ENCODE assay signal across 22 mouse cellular contexts in the genomic region with DNA sequence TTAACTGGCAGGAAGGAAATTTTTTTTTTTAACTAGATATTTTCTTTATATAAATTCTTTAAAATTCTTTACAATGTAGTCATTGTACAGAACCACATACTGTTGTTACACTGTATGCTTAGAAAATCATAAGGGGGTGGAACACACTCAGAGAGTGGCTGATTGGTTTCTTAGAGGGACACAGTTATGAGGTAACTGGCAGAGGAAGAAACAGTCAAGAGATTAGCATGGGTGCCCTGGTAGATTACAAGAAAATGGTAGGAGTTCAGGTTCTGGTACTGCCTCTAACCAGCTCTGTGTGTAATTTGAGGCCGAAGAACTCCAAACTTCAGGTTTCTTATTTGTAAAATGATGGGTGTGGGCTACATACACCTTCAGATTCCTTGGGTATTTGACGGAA. TPM values are rescaled to one million over a fixed set of nuclear protein-coding genes. Genes with fewer than 3 reads are reported as not detected.
A peak's percentile ranks its signal among the peaks of the same experiment; 100 is the strongest.
DNase-seq lines count a peak whose midpoint lies in the region; ATAC-seq and TF ChIP-seq lines count a peak whose summit lies in the region.
"Had no signal": no experiment of that assay in that cellular context is flagged by ENCODE, and none has a peak within 500 bp of the region (broad histone marks: within the 10 kb centered on the region; RNA-seq: fewer than 3 reads in every experiment).

No protein-coding gene starts in this region.

- no peak for TF ChIP-seq CTCF in liver, postnatal 0 days (IDR thresholded peaks at IDR 0.05; ENCODE audit: low read depth)

- TF ChIP-seq EP300 in liver, postnatal 0 days (IDR thresholded peaks at IDR 0.05; ENCODE audit: low read depth): no peak

- DNase-seq in kidney, postnatal 14 days: no peak
- peak; percentile 68 for DNase-seq in MEL-GATA-1-ER (ENCODE audit: extremely low read depth, low read depth)
- DNase-seq in liver, postnatal 0 days: no peak
- no peak for DNase-seq in ovary, adult 18-20 months (ENCODE audit: low spot score)
- DNase-seq in left cerebral cortex, postnatal 14 days (ENCODE audit: low spot score in 2 of 2): no peak
- DNase-seq: cerebellum, adult 9-11 months; forebrain, postnatal 0 days; gastrocnemius, postnatal 25 days; kidney, postnatal 4 days; layer of hippocampus, postnatal 36 days; lung, adult 2 months; right cerebral cortex, adult 18-20 months; spleen, adult 18-20 months; thymus, postnatal 25 days had no signal

- WGBS in kidney, embryonic 15.5 days: 91% methylated on average over 2 of the region's 2 CpGs
- WGBS in intestine, embryonic 16.5 days: 88% methylated on average over 2 of the region's 2 CpGs
- WGBS in liver, postnatal 0 days (ENCODE audit: insufficient replicate concordance): 69% methylated on average over 2 of the region's 2 CpGs

- intact Hi-C loops in left cerebral cortex, postnatal 14 days (cut with DNase I): no loop called here

- no peaks in the 10 kb centered on the region for H3K9me3 ChIP-seq in kidney, embryonic 15.5 days (replicated peaks)
- no peaks in the 10 kb centered on the region for H3K9me3 ChIP-seq in intestine, embryonic 16.5 days (ENCODE audit: control insufficient read depth, low read length)
- H3K9me3 ChIP-seq in liver, postnatal 0 days (ENCODE audit: low read length): no peaks in the 10 kb centered on the region
- H3K9me3 ChIP-seq: heart, embryonic 15.5 days; midbrain, embryonic 10.5 days; neural tube, embryonic 15.5 days; stomach, embryonic 15.5 days had no signal

- ATAC-seq in kidney, embryonic 15.5 days (replicated peaks; ENCODE audit: low FRiP score): no peak
- ATAC-seq in intestine, embryonic 16.5 days: no peak
- no peak for ATAC-seq in liver, postnatal 0 days
- ATAC-seq: CD4-positive, CD25-positive, alpha-beta regulatory T cell, adult 4 months; forebrain, postnatal 0 days; inflammation-experienced regulatory T-cells, adult 6 months had no signal

- H3K36me3 ChIP-seq in kidney, embryonic 15.5 days: peaks cover 27% of the 10 kb centered on the region
- H3K36me3 ChIP-seq in intestine, embryonic 16.5 days (ENCODE audit: control insufficient read depth, insufficient read depth, low read length): no peaks in the 10 kb centered on the region
- peaks cover 21% of the 10 kb centered on the region for H3K36me3 ChIP-seq in liver, postnatal 0 days (replicated peaks; ENCODE audit: insufficient read depth, low read length)
- H3K36me3 ChIP-seq: neural tube, embryonic 15.5 days; stomach, embryonic 15.5 days had no signal

- no peak overlapping the region for H3K4me2 ChIP-seq in kidney, embryonic 15.5 days
- H3K4me2 ChIP-seq in intestine, embryonic 16.5 days (ENCODE audit: low read depth, low read length): peak overlapping the region; percentile 58; the same call in 1 of the 2 replicates
- H3K4me2 ChIP-seq in liver, postnatal 0 days (ENCODE audit: low read depth, low read length): peak overlapping the region; percentile 76

- no peak overlapping the region for H3K27ac ChIP-seq in kidney, embryonic 15.5 days
- H3K27ac ChIP-seq in intestine, embryonic 16.5 days (ENCODE audit: low read length): 0 out of 2 replicates have a peak overlapping the region, but pooled peaks have one; percentile 21
- peak overlapping the region; percentile 98 for H3K27ac ChIP-seq in liver, postnatal 0 days (ENCODE audit: low read depth)
- H3K27ac ChIP-seq: midbrain, embryonic 10.5 days; neural tube, embryonic 15.5 days had no signal

- H3K9ac ChIP-seq in kidney, embryonic 15.5 days: no peak overlapping the region
- H3K9ac ChIP-seq in intestine, embryonic 16.5 days (ENCODE audit: low read depth, low read length): peak overlapping the region; percentile 21; the same call in 1 of the 2 replicates
- H3K9ac ChIP-seq in liver, postnatal 0 days (replicated peaks): peak overlapping the region; percentile 99
- H3K9ac ChIP-seq: forebrain, postnatal 0 days; neural tube, embryonic 15.5 days; stomach, embryonic 15.5 days had no signal

- H3K4me3 ChIP-seq in kidney, embryonic 15.5 days (replicated peaks): peak overlapping the region; percentile 97; the same call in 1 of the 2 replicates
- no peak overlapping the region for H3K4me3 ChIP-seq in intestine, embryonic 16.5 days (ENCODE audit: low read length)
- peak overlapping the region; percentile 96 for H3K4me3 ChIP-seq in liver, postnatal 0 days (ENCODE audit: low read depth, low read length)

- no peaks in the 10 kb centered on the region for H3K27me3 ChIP-seq in kidney, embryonic 15.5 days
- no peaks in the 10 kb centered on the region for H3K27me3 ChIP-seq in intestine, embryonic 16.5 days (replicated peaks; ENCODE audit: control insufficient read depth, insufficient read depth, low read length)
- no peaks in the 10 kb centered on the region for H3K27me3 ChIP-seq in liver, postnatal 0 days (ENCODE audit: insufficient read depth, low read length)
- H3K27me3 ChIP-seq: heart, embryonic 15.5 days; neural tube, embryonic 15.5 days; stomach, embryonic 15.5 days had no signal

- peaks cover 37% of the 10 kb centered on the region for H3K4me1 ChIP-seq in kidney, embryonic 15.5 days
- H3K4me1 ChIP-seq in intestine, embryonic 16.5 days (ENCODE audit: control insufficient read depth, insufficient read depth, low read length): peaks cover 35% of the 10 kb centered on the region
- H3K4me1 ChIP-seq in liver, postnatal 0 days (ENCODE audit: insufficient read depth): peaks cover 56% of the 10 kb centered on the region

RNA-seq across cellular contexts. Expression of a gene that starts 2.1 kb away (rescaled TPM):
- 97.8 and 102 TPM in 2 replicates for polyA plus RNA-seq in kidney, embryonic 15.5 days (2015; fragmentation: Nextera tagmentation; extraction: Ambion mirVana)
- 101 and 114 TPM in 2 replicates for polyA plus RNA-seq in intestine, embryonic 16.5 days (2015; fragmentation: Nextera tagmentation; extraction: Ambion mirVana)
- 33.6 and 37.3 TPM in 2 replicates for polyA plus RNA-seq in liver, postnatal 0 days (2015; fragmentation: Nextera tagmentation; extraction: Ambion mirVana)
- total RNA-seq in left cerebral cortex, postnatal 14 days (2021): 10 to 100 TPM; 46.1 to 49.2 TPM
